Mouse (Mus musculus) CH12.LX (cell line): ENCODE results near the gene Pde4b.

Source experiments
- CTCF ChIP-seq, 2 experiments: IDR thresholded peaks in 1 of 2; conservative IDR thresholded peaks in 1 of 2; 2 replicates each; pipeline ENCODE4 v1.5.1; 2011 to 2012; ENCODE audit warnings: low read depth in 2 of 2, low read length in 2 of 2, improper control_type of control experiment in 1 of 2, inconsistent platforms in 1 of 2, mild to moderate bottlenecking in 1 of 2, moderate library complexity in 1 of 2
- MAX ChIP-seq: IDR thresholded peaks from 2 replicates; pipeline ENCODE4 v1.6.1; 2011; ENCODE audit warnings: low read length, improper control_type of control experiment
- MYC ChIP-seq: IDR thresholded peaks from 2 replicates; pipeline ENCODE4 v1.6.1; 2011; ENCODE audit warnings: low read depth, mild to moderate bottlenecking, improper control_type of control experiment, low read length
- POLR2AphosphoS2 ChIP-seq: IDR thresholded peaks from 2 replicates; pipeline ENCODE4 v1.6.1; 2011; ENCODE audit warnings: low read depth, low read length, improper control_type of control experiment

DNA sequence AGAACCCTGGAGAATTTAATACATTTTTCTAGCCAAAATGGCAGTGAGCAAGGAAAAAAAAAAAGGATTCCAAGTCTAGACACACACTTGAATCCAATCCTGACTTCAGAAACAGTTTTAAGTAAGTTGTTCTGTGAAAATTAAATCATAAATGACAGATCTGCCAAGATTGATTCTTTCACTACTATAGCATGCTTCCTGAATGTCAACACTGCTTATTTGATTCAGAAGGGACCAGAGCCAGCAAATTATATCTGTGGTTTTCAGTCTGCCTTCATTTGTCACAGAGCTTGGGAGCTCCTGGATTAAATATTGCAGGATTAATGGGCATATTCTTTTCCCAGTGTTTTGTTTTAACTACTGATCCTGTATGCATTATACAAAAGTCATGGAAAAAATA lies 223.3 kb downstream of the Pde4b start:
- TF ChIP-seq POLR2AphosphoS2 (no peak), MYC (no peak), CTCF (conservative IDR thresholded peaks at IDR 0.05 in 1 of 2, IDR thresholded peaks at IDR 0.05 in 1 of 2; ENCODE audit: low read depth in 2 of 2, low read length in 2 of 2) (no peak), MAX (no peak)
